Mouse (Mus musculus) lung, embryonic 15.5 days (tissue): ENCODE data around the gene Serpina3m. TPM values are rescaled to one million over a fixed set of nuclear protein-coding genes. Genes with fewer than 3 reads are reported as not detected.

Experiments
- ATAC-seq: fragments of 200-750 bp; cut with Nextera tagmentation; 2 replicates; pipeline ENCODE4 v1.8.0; 2017; ENCODE audit warnings: moderate number of reproducible peaks, borderline replicate concordance; ENCODE audit not compliant: low FRiP score, low TSS enrichment; ENCODE audit errors: extremely low read depth
- H3K27ac ChIP-seq: fragments of 300-500 bp; sonication (generic); 2 replicates; pipeline ENCODE4 v1.5.1; 2015; ENCODE audit warnings: moderate library complexity, mild to moderate bottlenecking, inconsistent platforms
- H3K27me3 ChIP-seq: fragments of 300-500 bp; sonication (generic); 2 replicates; pipeline ENCODE4 v1.6.1; 2015; ENCODE audit warnings: inconsistent platforms
- H3K36me3 ChIP-seq: fragments of 300-500 bp; sonication (generic); 2 replicates; pipeline ENCODE4 v1.6.1; 2015; ENCODE audit warnings: inconsistent platforms
- H3K4me1 ChIP-seq: fragments of 300-500 bp; sonication (generic); 2 replicates; pipeline ENCODE4 v1.6.1; 2015; ENCODE audit warnings: inconsistent platforms
- H3K4me2 ChIP-seq: fragments of 300-500 bp; sonication (generic); 2 replicates; pipeline ENCODE4 v1.6.1; 2015; ENCODE audit warnings: inconsistent platforms, mild to moderate bottlenecking, moderate library complexity
- H3K4me3 ChIP-seq: fragments of 300-500 bp; sonication (generic); 2 replicates; pipeline ENCODE4 v1.5.1; 2015; ENCODE audit warnings: mild to moderate bottlenecking, inconsistent platforms
- H3K9ac ChIP-seq: fragments of 300-500 bp; sonication (generic); 2 replicates; pipeline ENCODE4 v1.6.1; 2015; ENCODE audit warnings: inconsistent platforms
- H3K9me3 ChIP-seq: fragments of 300-500 bp; sonication (generic); 2 replicates; pipeline ENCODE4 v1.6.1; 2016; ENCODE audit warnings: inconsistent platforms
- WGBS: fragments of 180-500 bp; shearing (Covaris S2); methylation state at CpG from one replicate; pipeline ENCODE4 v1.1.7; 2015; 5-methylcytosine and 5-hydroxymethylcytosine counted together
- polyA plus RNA-seq: library from polyadenylated mRNA; unstranded; fragments of >200 nt; fragmentation: Nextera tagmentation; extraction: Ambion mirVana; gene quantifications from 2 replicates; pipeline ENCODE4 v1.2.1, GENCODE M21; 2015

The Serpina3m gene
- polyA plus RNA-seq, 1 experiment from 2014 or later = not detected

DNA sequence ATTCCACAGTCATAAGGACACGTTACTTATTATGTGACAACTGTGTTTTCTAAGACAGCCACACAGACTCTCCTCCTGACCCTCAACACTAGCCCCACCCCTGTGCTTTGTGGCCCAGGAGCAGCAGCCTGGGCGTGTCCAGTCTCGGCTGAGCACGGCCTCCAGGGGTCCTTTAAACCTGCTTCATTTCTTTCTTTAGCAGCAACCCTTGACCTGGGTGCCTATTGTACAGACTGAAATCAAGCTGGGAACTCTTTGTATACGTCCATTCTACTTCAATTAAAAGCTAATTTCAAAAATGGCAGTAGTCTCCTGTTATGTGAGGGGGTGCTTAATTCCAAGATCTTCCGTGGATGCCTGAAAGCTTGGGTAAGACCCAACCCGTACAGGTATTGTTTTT is 94.9 kb downstream of the Serpina3m start:
- no peak overlapping the region for H3K4me2 ChIP-seq
- no peaks in the 10 kb centered on the region for H3K36me3 ChIP-seq
- no peaks in the 10 kb centered on the region for H3K9me3 ChIP-seq
- no peaks in the 10 kb centered on the region for H3K4me1 ChIP-seq
- no peak overlapping the region for H3K27ac ChIP-seq
- no peak for ATAC-seq
- no peak overlapping the region for H3K4me3 ChIP-seq
- H3K9ac ChIP-seq = no peak overlapping the region
- 52% methylated on average over 7 of the region's 7 CpGs for WGBS
- H3K27me3 ChIP-seq = no peaks in the 10 kb centered on the region

DNA sequence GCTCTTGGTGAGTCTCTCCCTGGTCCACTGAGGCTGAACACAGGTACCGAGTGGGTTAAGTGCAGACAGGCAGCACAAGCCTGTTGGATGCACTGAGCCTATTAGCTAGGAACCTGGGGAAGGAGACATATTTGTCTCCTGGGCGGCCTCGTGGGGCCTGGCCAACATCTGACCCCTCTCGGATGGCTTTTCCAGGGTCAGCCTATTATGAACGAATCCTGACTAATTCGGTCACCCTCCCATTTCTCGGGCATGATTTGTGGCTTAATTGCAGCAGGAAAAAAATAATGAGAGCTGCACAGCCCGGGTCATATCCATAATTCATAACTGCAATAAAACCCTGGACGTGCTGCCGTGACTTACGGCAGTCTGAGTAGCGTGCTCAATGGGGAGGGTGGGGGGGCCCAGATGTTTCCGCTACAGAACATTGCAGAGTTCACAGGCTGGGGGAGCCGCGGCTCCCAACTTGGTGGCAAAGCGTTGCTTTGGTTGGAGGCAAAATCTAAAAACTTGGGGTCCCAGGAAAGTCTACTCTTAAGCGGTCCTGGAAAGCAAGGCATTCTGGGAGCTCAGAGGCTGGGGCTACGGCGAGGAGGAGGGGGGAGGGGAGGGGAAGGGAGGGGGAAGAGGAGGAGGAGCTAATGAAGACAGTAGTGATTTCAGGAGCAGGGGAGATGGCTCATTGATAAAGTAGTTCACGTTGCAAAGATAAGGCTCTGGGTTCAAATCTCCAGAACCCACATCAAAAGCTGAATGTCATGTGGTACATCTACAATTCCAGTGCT is 95.9 kb downstream of the Serpina3m start:
- Histone ChIP-seq H3K27me3 (no peaks in the 10 kb centered on the region), H3K9me3 (no peaks in the 10 kb centered on the region), H3K4me3 (no peak overlapping the region), H3K9ac (no peak overlapping the region), H3K27ac (no peak overlapping the region), H3K4me1 (no peaks in the 10 kb centered on the region), H3K36me3 (no peaks in the 10 kb centered on the region), H3K4me2 (no peak overlapping the region)
- ATAC-seq = no peak
- 65% methylated on average over 20 of the region's 20 CpGs for WGBS

DNA sequence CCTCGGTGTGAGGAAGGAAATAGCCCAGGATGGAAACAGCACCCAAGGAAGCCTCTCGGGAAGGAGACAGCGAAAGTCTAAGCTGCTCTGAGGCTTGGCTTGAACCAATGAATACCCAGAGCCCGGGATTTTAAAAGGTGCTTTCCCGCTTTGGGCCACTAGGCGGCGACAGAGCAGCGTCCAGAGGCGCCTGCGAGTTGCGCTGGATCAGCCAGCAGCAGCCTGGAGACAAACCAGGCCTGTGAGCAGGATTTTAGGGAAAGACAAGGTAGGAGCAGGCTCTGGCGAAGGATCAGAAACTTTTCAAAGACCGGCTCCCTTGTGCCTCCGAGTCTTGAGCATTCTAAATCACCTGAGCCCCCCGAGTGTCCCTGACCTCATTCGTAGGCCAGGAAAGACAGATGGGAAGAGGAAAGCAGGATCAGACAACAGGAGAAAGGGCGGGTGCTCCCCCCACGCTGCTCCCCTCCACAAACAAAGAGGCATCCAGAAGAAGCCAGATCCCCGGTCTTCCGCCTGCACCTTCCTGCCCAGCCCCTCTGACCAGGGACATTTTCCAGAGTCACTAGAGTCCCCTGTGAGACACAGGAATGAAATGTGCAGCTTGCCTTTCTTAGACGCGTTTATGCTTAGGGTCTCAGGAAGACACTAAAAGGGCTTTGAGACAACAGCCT is 101.9 kb downstream of the Serpina3m start:
- no peak for ATAC-seq
- H3K9me3 ChIP-seq = no peaks in the 10 kb centered on the region
- H3K4me3 ChIP-seq = no peak overlapping the region
- H3K27me3 ChIP-seq = no peaks in the 10 kb centered on the region
- 9% methylated on average over 22 of the region's 22 CpGs for WGBS
- H3K4me2 ChIP-seq = no peak overlapping the region
- no peaks in the 10 kb centered on the region for H3K36me3 ChIP-seq
- no peak overlapping the region for H3K9ac ChIP-seq
- H3K4me1 ChIP-seq = no peaks in the 10 kb centered on the region
- H3K27ac ChIP-seq = no peak overlapping the region

DNA sequence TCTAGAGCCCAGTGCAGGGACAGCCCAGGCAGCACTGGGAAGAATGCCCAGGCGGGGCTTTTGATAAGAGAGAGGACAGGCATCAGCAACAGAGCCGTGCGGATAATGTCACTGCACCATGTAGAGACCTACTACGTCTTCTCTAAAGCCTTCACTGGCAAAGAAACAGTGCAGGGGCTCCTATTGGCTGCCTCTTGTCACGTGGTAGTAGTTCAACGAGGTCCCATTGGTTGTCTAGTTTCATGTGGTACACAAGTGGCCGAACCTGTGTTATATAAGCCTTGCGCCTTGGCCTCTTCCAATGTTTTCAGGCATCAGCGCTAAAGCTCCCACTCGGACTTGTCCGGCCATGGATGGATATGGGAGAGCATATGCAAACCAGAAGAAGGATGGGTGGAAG is 105.4 kb downstream of the Serpina3m start:
- H3K9ac ChIP-seq = no peak overlapping the region
- no peak for ATAC-seq

More for the DNA sequence above, 105.4 kb downstream of the Serpina3m start:
- Histone ChIP-seq H3K9me3 (no peaks in the 10 kb centered on the region), H3K4me1 (no peaks in the 10 kb centered on the region), H3K4me3 (no peak overlapping the region), H3K4me2 (no peak overlapping the region), H3K36me3 (no peaks in the 10 kb centered on the region), H3K27ac (no peak overlapping the region), H3K27me3 (no peaks in the 10 kb centered on the region)
- WGBS = 75% methylated on average over 11 of the region's 11 CpGs

Other genes with a start within 250 kb of the Serpina3m start
- gene Serpina5, start 237.4 kb upstream of the Serpina3m start, polyA plus RNA-seq = 0.06 TPM in 1 of 2 replicates, not detected in the other
- gene Serpina3a, start 225.8 kb upstream of the Serpina3m start, polyA plus RNA-seq = not detected in 2 replicates
- gene Serpina3b, start 210.5 kb upstream of the Serpina3m start, polyA plus RNA-seq = not detected in 2 replicates
- gene Serpina3c, start 184.6 kb upstream of the Serpina3m start, polyA plus RNA-seq = 0.12 TPM in 1 of 2 replicates, not detected in the other
- 0.15 TPM in 1 of 2 replicates, not detected in the other for gene Serpina3f, start 123.9 kb upstream of the Serpina3m start, polyA plus RNA-seq
- gene Serpina3g, start 102.2 kb upstream of the Serpina3m start, polyA plus RNA-seq = 1.6 and 4.4 TPM in 2 replicates
- gene Serpina3i, start 75.4 kb upstream of the Serpina3m start, polyA plus RNA-seq = 0.19 and 0.65 TPM in 2 replicates
- gene Serpina3j, start 23.9 kb upstream of the Serpina3m start, polyA plus RNA-seq = 0.06 TPM in 1 of 2 replicates, not detected in the other
- gene Serpina3k, start within 50 bp of the Serpina3m start, polyA plus RNA-seq = not detected in 2 replicates
- gene Serpina3n, start 68.2 kb downstream of the Serpina3m start, polyA plus RNA-seq = 0.14 TPM in 1 of 2 replicates, not detected in the other
- 0.31 TPM in 1 of 2 replicates, not detected in the other for gene Gsc, start 134.8 kb downstream of the Serpina3m start, polyA plus RNA-seq